8 mouse cellular contexts compared by ENCODE assay signal in the genomic region with DNA sequence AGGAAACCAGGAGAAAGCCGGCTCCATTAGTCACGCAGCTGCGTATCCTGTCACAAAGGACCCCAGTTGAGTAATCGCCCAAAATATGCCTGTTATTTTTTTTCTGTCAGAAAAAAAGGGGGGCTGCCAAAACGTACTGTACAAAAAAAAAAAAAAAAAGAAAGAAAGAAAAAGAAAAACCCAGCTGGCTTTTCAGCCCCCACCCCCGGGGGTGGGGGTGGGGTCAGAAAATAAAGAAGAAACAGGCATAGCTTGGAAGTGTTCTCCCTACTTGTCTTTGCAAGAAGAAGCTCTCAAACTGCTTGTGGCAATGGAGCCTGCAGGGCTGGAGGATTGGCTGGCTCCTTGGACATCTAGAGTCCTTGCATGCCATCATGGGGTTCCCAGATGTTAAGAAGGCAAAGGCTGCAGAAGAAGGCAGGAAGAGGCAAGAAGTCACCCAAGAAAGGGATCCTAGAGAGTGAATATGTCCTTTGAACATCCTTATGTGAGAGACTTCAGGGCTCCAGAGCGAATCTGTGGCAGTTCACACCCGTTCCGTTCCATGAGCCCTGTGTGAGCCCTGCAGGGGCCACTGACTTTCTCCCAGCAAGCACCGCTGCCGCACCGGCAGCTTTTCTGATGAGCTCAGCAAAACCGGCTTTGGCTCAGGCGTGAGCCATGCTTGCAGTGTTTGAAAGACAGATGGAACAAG.
A peak's percentile ranks its signal among the peaks of the same experiment; 100 is the strongest.
DNase-seq lines count a peak whose midpoint lies in the region; ATAC-seq and TF ChIP-seq lines count a peak whose summit lies in the region.

No protein-coding gene starts in this region.

- ATAC-seq in embryonic facial prominence, embryonic 15.5 days (ENCODE audit: insufficient number of reproducible peaks, low FRiP score, low TSS enrichment, low read depth), result peak; percentile 84
- peak; percentile 27; the same call in 1 of the 2 replicates for ATAC-seq in heart, postnatal 0 days (ENCODE audit: insufficient read depth, low read depth)
- ATAC-seq in liver, embryonic 16.5 days (ENCODE audit: low read depth), result 0 out of 2 replicates have a peak, but pooled peaks have one; percentile 30

- no peak for TF ChIP-seq POLR2A in testis, adult 2 months (IDR thresholded peaks at IDR 0.05; ENCODE audit: control insufficient read depth, low read depth, low read length)

- TF ChIP-seq CTCF in testis, adult 2 months (IDR thresholded peaks at IDR 0.05; ENCODE audit: control insufficient read depth, insufficient read depth, insufficient replicate concordance, low read depth, low read length), result no peak
- TF ChIP-seq CTCF in heart, postnatal 0 days (IDR thresholded peaks at IDR 0.05; ENCODE audit: low read depth), result no peak

- no peaks in the 10 kb centered on the region for H3K27me3 ChIP-seq in testis, adult 2 months (ENCODE audit: control insufficient read depth, insufficient read depth, low read length)
- H3K27me3 ChIP-seq in embryonic facial prominence, embryonic 15.5 days, result no peaks in the 10 kb centered on the region
- no peaks in the 10 kb centered on the region for H3K27me3 ChIP-seq in heart, postnatal 0 days (ENCODE audit: control insufficient read depth, insufficient read depth, low read length)
- H3K27me3 ChIP-seq in liver, embryonic 16.5 days (ENCODE audit: control insufficient read depth, insufficient read depth, low read depth, low read length), result no peaks in the 10 kb centered on the region

- TF ChIP-seq EP300 in heart, postnatal 0 days (IDR thresholded peaks at IDR 0.05; ENCODE audit: low read depth), result no peak

- no peak for DNase-seq in testis, postnatal 10 days (ENCODE audit: low spot score)
- peak; percentile 23 for DNase-seq in heart, postnatal 0 days (ENCODE audit: low spot score)
- DNase-seq in kidney, postnatal 25 days, result peak; percentile 68 to 83
- peak; percentile 21 to 52 for DNase-seq in natural killer cell, adult 2 months (ENCODE audit: low spot score in 2 of 2)
- peak; percentile 55 to 62 for DNase-seq in thymus, postnatal 10 days (ENCODE audit: low spot score in 2 of 2)

- H3K27ac ChIP-seq in testis, adult 2 months (ENCODE audit: control insufficient read depth, insufficient read depth, low read depth, low read length), result no peak overlapping the region
- peak overlapping the region; percentile 95 for H3K27ac ChIP-seq in embryonic facial prominence, embryonic 15.5 days (replicated peaks)
- H3K27ac ChIP-seq in heart, postnatal 0 days (ENCODE audit: low read depth), result peak overlapping the region; percentile 65
- peak overlapping the region; percentile 1; the same call in 1 of the 2 replicates for H3K27ac ChIP-seq in liver, embryonic 16.5 days (ENCODE audit: low read length)

- no peaks in the 10 kb centered on the region for H3K36me3 ChIP-seq in testis, adult 2 months (ENCODE audit: control insufficient read depth, insufficient read depth, low read length)
- H3K36me3 ChIP-seq in embryonic facial prominence, embryonic 15.5 days, result no peaks in the 10 kb centered on the region
- no peaks in the 10 kb centered on the region for H3K36me3 ChIP-seq in heart, postnatal 0 days (replicated peaks; ENCODE audit: control insufficient read depth, insufficient read depth, low read length)
- H3K36me3 ChIP-seq in liver, embryonic 16.5 days (ENCODE audit: control insufficient read depth, insufficient read depth), result no peaks in the 10 kb centered on the region

- H3K4me1 ChIP-seq in testis, adult 2 months (ENCODE audit: control insufficient read depth, insufficient read depth, low read length), result peaks cover 9% of the 10 kb centered on the region
- peaks cover 60% of the 10 kb centered on the region for H3K4me1 ChIP-seq in embryonic facial prominence, embryonic 15.5 days
- peaks cover 41% of the 10 kb centered on the region for H3K4me1 ChIP-seq in heart, postnatal 0 days (ENCODE audit: control insufficient read depth, insufficient read depth)
- H3K4me1 ChIP-seq in liver, embryonic 16.5 days (ENCODE audit: control insufficient read depth, low read depth, low read length), result peaks cover 7% of the 10 kb centered on the region

- H3K4me3 ChIP-seq in testis, adult 2 months (ENCODE audit: control insufficient read depth, low read depth, low read length), result peak overlapping the region; percentile 17
- peak overlapping the region; percentile 1; the same call in 1 of the 2 replicates for H3K4me3 ChIP-seq in embryonic facial prominence, embryonic 15.5 days (replicated peaks)
- no peak overlapping the region for H3K4me3 ChIP-seq in heart, postnatal 0 days (ENCODE audit: low read depth, low read length)
- peak overlapping the region; percentile 0 for H3K4me3 ChIP-seq in liver, embryonic 16.5 days (ENCODE audit: low read depth, low read length)

- H3K9ac ChIP-seq in embryonic facial prominence, embryonic 15.5 days, result no peak overlapping the region
- no peak overlapping the region for H3K9ac ChIP-seq in heart, postnatal 0 days (replicated peaks; ENCODE audit: low read depth, low read length)
- no peak overlapping the region; the same call in 1 of the 2 replicates for H3K9ac ChIP-seq in liver, embryonic 16.5 days (ENCODE audit: low read depth, low read length)

- H3K4me2 ChIP-seq in embryonic facial prominence, embryonic 15.5 days (replicated peaks), result peak overlapping the region; percentile 35
- H3K4me2 ChIP-seq in heart, postnatal 0 days (ENCODE audit: low read depth, low read length), result peak overlapping the region; percentile 30; the same call in 1 of the 2 replicates
- H3K4me2 ChIP-seq in liver, embryonic 16.5 days (ENCODE audit: low read depth, low read length), result peak overlapping the region; percentile 38

- no peaks in the 10 kb centered on the region for H3K9me3 ChIP-seq in embryonic facial prominence, embryonic 15.5 days (replicated peaks)
- no peaks in the 10 kb centered on the region for H3K9me3 ChIP-seq in heart, postnatal 0 days (replicated peaks; ENCODE audit: control insufficient read depth, low read length)
- H3K9me3 ChIP-seq in liver, embryonic 16.5 days (replicated peaks; ENCODE audit: control insufficient read depth, low read length), result no peaks in the 10 kb centered on the region

- WGBS in embryonic facial prominence, embryonic 15.5 days, result 4% methylated on average over 14 of the region's 14 CpGs
- 40% methylated on average over 14 of the region's 14 CpGs for WGBS in heart, postnatal 0 days
- 16% methylated on average over 14 of the region's 14 CpGs for WGBS in liver, embryonic 16.5 days (ENCODE audit: insufficient replicate concordance)

Comparison
In these comparisons a context has a peak if more than half of its experiments do, and no peak if none do; other contexts are left out.
1. ATAC-seq: peak in every context shown above with its lines; median percentile 84 in embryonic facial prominence, embryonic 15.5 days; 30 in liver, embryonic 16.5 days; 27 in heart, postnatal 0 days.